Mouse (Mus musculus) layer of hippocampus, postnatal 10 days (tissue): ENCODE measurements around the gene Ccdc152. TPM values are rescaled to one million over a fixed set of nuclear protein-coding genes. Genes with fewer than 3 reads are reported as not detected.

ENCODE experiments used
- total RNA-seq, 2 experiments: library from RNA; stranded (reverse); gene quantifications; 2 replicates each; pipeline ENCODE4 v1.2.3; 2021

Gene Ccdc152
- total RNA-seq, 2 experiments from 2014 or later: not detected

Other genes with a start within 250 kb of the Ccdc152 start
- 100 to 1,000 TPM; 230 to 263 TPM for gene Selenop, start 35.0 kb downstream of the Ccdc152 start, total RNA-seq